Mouse (Mus musculus) CH12.LX (cell line): ENCODE measurements at regions not wholly inside any gene's neighbourhood (a gene's known extent, or its start where the extent isn't known, plus 50 kb on each side); places are given as distances from the start of the nearest gene placed in this dataset.
A peak's percentile ranks its signal among the peaks of the same experiment; 100 is the strongest.

Experiments used
- DNase-seq: peaks from one replicate; pipeline ENCODE4 v3.0.0-alpha.2; 2013; ENCODE audit errors: extremely low read depth
- H3K27ac ChIP-seq: 2 replicates; pipeline ENCODE4 v1.5.1; 2012; ENCODE audit warnings: low read depth, mild to moderate bottlenecking, control low read depth, moderate library complexity; ENCODE audit not compliant: insufficient read depth
- H3K27me3 ChIP-seq: replicated peaks from 2 replicates; pipeline ENCODE3; 2012; ENCODE audit warnings: inconsistent platforms
- H3K36me3 ChIP-seq, 2 experiments: replicated peaks in 1 of 2; 2 replicates each; pipeline versions ENCODE3 to v1.6.1; 2012; ENCODE audit warnings: inconsistent platforms in 1 of 2, low read length in 1 of 2, mild to moderate bottlenecking in 1 of 2, mixed read lengths in 1 of 2, moderate library complexity in 1 of 2; ENCODE audit not compliant: control insufficient read depth in 1 of 2, insufficient read depth in 1 of 2
- H3K4me1 ChIP-seq, 2 experiments: 2 replicates each; pipeline ENCODE4 v1.6.1; 2012; ENCODE audit warnings: inconsistent platforms in 1 of 2, moderate library complexity in 1 of 2; ENCODE audit not compliant: insufficient read depth in 2 of 2, control insufficient read depth in 1 of 2
- H3K4me2 ChIP-seq: 2 replicates; pipeline ENCODE4 v1.6.1; 2012; ENCODE audit warnings: low read depth, mild to moderate bottlenecking, control low read depth; ENCODE audit not compliant: poor library complexity, insufficient read depth, severe bottlenecking
- H3K4me3 ChIP-seq, 3 experiments: fragments of 150-350 bp in 1 of 3; sonication (generic) in 1 of 3; replicated peaks in 1 of 3; 2 replicates each; pipeline versions ENCODE3 to v1.5.1; 2011 to 2012; ENCODE audit warnings: low read depth in 2 of 3, low read length in 2 of 3, mild to moderate bottlenecking in 2 of 3, moderate library complexity in 2 of 3, control low read depth in 1 of 3, improper control_type of control experiment in 1 of 3, inconsistent platforms in 1 of 3, mixed read lengths in 1 of 3; ENCODE audit not compliant: poor library complexity in 1 of 3
- H3K79me2 ChIP-seq: replicated peaks from 2 replicates; pipeline ENCODE4 v1.6.1; 2012; ENCODE audit warnings: mild to moderate bottlenecking, moderate library complexity; ENCODE audit not compliant: control insufficient read depth, poor library complexity, insufficient read depth, severe bottlenecking; ENCODE audit errors: extremely low read depth
- H3K9ac ChIP-seq: 2 replicates; pipeline ENCODE4 v1.6.1; 2012; ENCODE audit warnings: low read depth, mild to moderate bottlenecking, control low read depth, moderate library complexity; ENCODE audit not compliant: insufficient read depth
- H3K9me3 ChIP-seq: replicated peaks from 2 replicates; pipeline ENCODE3; 2012; ENCODE audit warnings: low read length, inconsistent platforms, mixed read lengths
- BHLHE40 ChIP-seq: IDR thresholded peaks from 2 replicates; pipeline ENCODE4 v1.6.1; 2011; ENCODE audit warnings: mild to moderate bottlenecking, low read depth, low read length, improper control_type of control experiment
- CHD1 ChIP-seq: IDR thresholded peaks from 2 replicates; pipeline ENCODE4 v1.6.1; 2012; ENCODE audit warnings: low read depth, low read length, improper control_type of control experiment, inconsistent platforms
- CHD2 ChIP-seq: IDR thresholded peaks from 2 replicates; pipeline ENCODE4 v1.6.1; 2011; ENCODE audit warnings: low read length, improper control_type of control experiment
- CTCF ChIP-seq, 2 experiments: IDR thresholded peaks in 1 of 2; conservative IDR thresholded peaks in 1 of 2; 2 replicates each; pipeline ENCODE4 v1.5.1; 2011 to 2012; ENCODE audit warnings: low read depth in 2 of 2, low read length in 2 of 2, improper control_type of control experiment in 1 of 2, inconsistent platforms in 1 of 2, mild to moderate bottlenecking in 1 of 2, moderate library complexity in 1 of 2
- ELF1 ChIP-seq: IDR thresholded peaks from 2 replicates; pipeline ENCODE4 v1.6.1; 2014; ENCODE audit warnings: low read depth, mild to moderate bottlenecking, inconsistent platforms, low read length, improper control_type of control experiment
- ETS1 ChIP-seq: conservative IDR thresholded peaks from 2 replicates; pipeline ENCODE4 v1.6.1; 2012; ENCODE audit warnings: low read depth, mild to moderate bottlenecking, inconsistent platforms, low read length, improper control_type of control experiment, moderate library complexity
- GABPA ChIP-seq: IDR thresholded peaks from 2 replicates; pipeline ENCODE4 v1.6.1; 2012; ENCODE audit warnings: low read depth, low read length, improper control_type of control experiment, inconsistent platforms; ENCODE audit not compliant: insufficient replicate concordance
- IRF4 ChIP-seq: IDR thresholded peaks from 2 replicates; pipeline ENCODE4 v1.6.1; 2014; ENCODE audit warnings: low read depth, mild to moderate bottlenecking, inconsistent platforms, low read length, improper control_type of control experiment
- JUND ChIP-seq: conservative IDR thresholded peaks from 2 replicates; pipeline ENCODE4 v1.6.1; 2011; ENCODE audit warnings: low read depth, low read length, improper control_type of control experiment
- KAT2A ChIP-seq: IDR thresholded peaks from 2 replicates; pipeline ENCODE4 v1.6.1; 2012; ENCODE audit warnings: low read length, improper control_type of control experiment, inconsistent platforms; ENCODE audit not compliant: insufficient replicate concordance
- MAFK ChIP-seq: IDR thresholded peaks from 2 replicates; pipeline ENCODE4 v1.6.1; 2011; ENCODE audit warnings: low read length, improper control_type of control experiment; ENCODE audit not compliant: insufficient replicate concordance
- MYC ChIP-seq: IDR thresholded peaks from 2 replicates; pipeline ENCODE4 v1.6.1; 2011; ENCODE audit warnings: low read depth, mild to moderate bottlenecking, improper control_type of control experiment, low read length
- NRF1 ChIP-seq: IDR thresholded peaks from 2 replicates; pipeline ENCODE4 v1.6.1; 2014; ENCODE audit warnings: low read depth, mild to moderate bottlenecking, inconsistent platforms, low read length, improper control_type of control experiment, moderate library complexity
- POLR2A ChIP-seq: IDR thresholded peaks from 2 replicates; pipeline ENCODE4 v1.6.1; 2011; ENCODE audit warnings: low read depth, mild to moderate bottlenecking, improper control_type of control experiment, low read length
- RAD21 ChIP-seq: IDR thresholded peaks from 2 replicates; pipeline ENCODE4 v1.6.1; 2011; ENCODE audit warnings: low read depth, mild to moderate bottlenecking, low read length, improper control_type of control experiment, moderate library complexity
- SIN3A ChIP-seq: IDR thresholded peaks from 2 replicates; pipeline ENCODE4 v1.6.1; 2012; ENCODE audit warnings: low read length, improper control_type of control experiment, inconsistent platforms
- SMC3 ChIP-seq: IDR thresholded peaks from 2 replicates; pipeline ENCODE4 v1.6.1; 2011; ENCODE audit warnings: low read depth, low read length, improper control_type of control experiment
- TBP ChIP-seq: conservative IDR thresholded peaks from 2 replicates; pipeline ENCODE4 v1.6.1; 2011; ENCODE audit warnings: low read depth, low read length, improper control_type of control experiment
- USF2 ChIP-seq: conservative IDR thresholded peaks from 2 replicates; pipeline ENCODE4 v1.6.1; 2011; ENCODE audit warnings: low read depth, low read length, improper control_type of control experiment
- ZC3H11A ChIP-seq: IDR thresholded peaks from 2 replicates; pipeline ENCODE4 v1.6.1; 2012; ENCODE audit warnings: low read depth, mild to moderate bottlenecking, inconsistent platforms, low read length, improper control_type of control experiment
- ZNF384 ChIP-seq: IDR thresholded peaks from 2 replicates; pipeline ENCODE4 v1.6.1; 2012; ENCODE audit warnings: low read depth, low read length, improper control_type of control experiment, inconsistent platforms
- dilution Hi-C: fragments of 300-500 bp; cut with MboI; formaldehyde crosslinking; loops from 2 replicates; pipeline ENCODE4 v1.14.3; 2020; ENCODE audit warnings: low sequenced_read_pairs; ENCODE audit not compliant: extremely low pct_unique_long_range_greater_than_20kb, extremely low pct_ligation_motif_present
- in situ Hi-C: fragments of 300-500 bp; cut with MboI; formaldehyde crosslinking; loops from 3 replicates; pipeline ENCODE4 v1.14.3; 2019; ENCODE audit warnings: low sequenced_read_pairs, low pct_ligation_motif_present, low pct_unique_long_range_greater_than_20kb, mixed read lengths

- no peak for DNase-seq
- Histone ChIP-seq H3K36me3 (no peaks in the 10 kb centered on the region), H3K27me3 (no peaks in the 10 kb centered on the region), H3K27ac (no peak overlapping the region), H3K4me3 (no peak overlapping the region), H3K4me2 (peak overlapping the region; percentile 82), H3K9me3 (no peaks in the 10 kb centered on the region), H3K9ac (no peak overlapping the region), H3K79me2 (no peaks in the 10 kb centered on the region), H3K4me1 (no peaks in the 10 kb centered on the region)
- TF ChIP-seq RAD21 = peak; percentile 65
- no peak for TF ChIP-seq USF2
- no peak for TF ChIP-seq CHD2
- TF ChIP-seq SMC3 = peak; percentile 83
- no peak for TF ChIP-seq ELF1
- TF ChIP-seq ZC3H11A = peak; percentile 47
- TF ChIP-seq GABPA = no peak
- peak in 1 of 2 experiments; percentile 76; a peak in 2 of 4 replicates for TF ChIP-seq CTCF (conservative IDR thresholded peaks at IDR 0.05 in 1 of 2, IDR thresholded peaks at IDR 0.05 in 1 of 2; ENCODE audit: low read depth in 2 of 2, low read length in 2 of 2)
- TF ChIP-seq BHLHE40 = peak; percentile 28; the same call in 1 of the 2 replicates
- TF ChIP-seq CHD1 = no peak
- dilution Hi-C loops (no loop called here), in situ Hi-C loops (loop anchor here (10.0 to 25.0 kb wide), 2 partner anchors 61 to 149 kb away; partner anchors contain the start of gene Ttc29)
These were observed 149.6 kb upstream of the Ttc29 start for GRCm38 (mm10) chr8:78063529-78063928.

GRCm38 (mm10) chr8:78064161-78064560 is 148.9 kb upstream of the Ttc29 start:
- no peak overlapping the region for H3K9ac ChIP-seq
- H3K9me3 ChIP-seq = no peaks in the 10 kb centered on the region
- no peak overlapping the region for H3K27ac ChIP-seq
- no peaks in the 10 kb centered on the region for H3K27me3 ChIP-seq
- no peaks in the 10 kb centered on the region for H3K79me2 ChIP-seq
- in situ Hi-C loops = loop anchor here (10.0 to 25.0 kb wide), 2 partner anchors 61 to 148 kb away; partner anchors contain the start of gene Ttc29
- H3K4me2 ChIP-seq = peak overlapping the region; percentile 82; the same call in 1 of the 2 replicates
- DNase-seq = no peak
- dilution Hi-C loops = no loop called here
- TF ChIP-seq IRF4 (no peak), BHLHE40 (no peak), TBP (no peak), CHD1 (no peak), ELF1 (no peak), ZC3H11A (no peak), SIN3A (no peak), ETS1 (no peak), NRF1 (no peak), ZNF384 (no peak), MAFK (no peak), SMC3 (no peak), JUND (no peak), POLR2A (no peak), MYC (no peak), KAT2A (no peak)
- no peak overlapping the region for H3K4me3 ChIP-seq
- H3K36me3 ChIP-seq = no peaks in the 10 kb centered on the region
- H3K4me1 ChIP-seq = no peaks in the 10 kb centered on the region
